Comparison of ENCODE assay signal across 8 mouse cellular contexts in genomic region chr6:83268144-83269010, GRCm38 (mm10). TPM values are rescaled to one million over a fixed set of nuclear protein-coding genes. Genes with fewer than 3 reads are reported as not detected.
DNase-seq lines count a peak whose midpoint lies in the region; ATAC-seq and TF ChIP-seq lines count a peak whose summit lies in the region.

No protein-coding gene starts in this region.

- H3K4me1 ChIP-seq in hindbrain, embryonic 10.5 days (replicated peaks): peaks cover 13% of the 10 kb centered on the region; the same call in 1 of the 2 replicates
- peaks cover 6% of the 10 kb centered on the region for H3K4me1 ChIP-seq in lung, embryonic 16.5 days (replicated peaks; ENCODE audit: control insufficient read depth, insufficient read depth, low read length)
- 0 out of 2 replicates have a peak, but pooled peaks cover 3% of the 10 kb centered on the region for H3K4me1 ChIP-seq in thymus, adult 2 months (replicated peaks; ENCODE audit: control insufficient read depth, insufficient read depth, low read length)

- H3K9ac ChIP-seq in lung, embryonic 16.5 days (ENCODE audit: low read length): peak overlapping the region; percentile 66

- 0 out of 2 replicates have a peak, but pooled peaks cover 7% of the 10 kb centered on the region for H3K27me3 ChIP-seq in hindbrain, embryonic 10.5 days (ENCODE audit: insufficient read depth, poor library complexity, severe bottlenecking)
- H3K27me3 ChIP-seq in lung, embryonic 16.5 days (ENCODE audit: control insufficient read depth, insufficient read depth, low read depth, low read length): no peaks in the 10 kb centered on the region
- no peaks in the 10 kb centered on the region for H3K27me3 ChIP-seq in thymus, adult 2 months (ENCODE audit: control insufficient read depth, insufficient read depth, low read length)

- TF ChIP-seq POLR2A in thymus, adult 2 months (IDR thresholded peaks at IDR 0.05; ENCODE audit: control insufficient read depth, extremely low read depth, insufficient read depth, low read length, poor library complexity): no peak

- 3% methylated on average over 28 of the region's 28 CpGs for WGBS in hindbrain, embryonic 10.5 days
- WGBS in lung, embryonic 16.5 days: 1% methylated on average over 27 of the region's 28 CpGs
- WGBS in thymus, adult 2 months: 4% methylated on average over 28 of the region's 28 CpGs

- peak overlapping the region; percentile 68 for H3K4me3 ChIP-seq in hindbrain, embryonic 10.5 days
- peak overlapping the region; percentile 52 for H3K4me3 ChIP-seq in lung, embryonic 16.5 days (ENCODE audit: low read length)
- peak overlapping the region; percentile 59 for H3K4me3 ChIP-seq in thymus, adult 2 months (ENCODE audit: control insufficient read depth, insufficient read depth, low read length)

- TF ChIP-seq CTCF in thymus, adult 2 months (IDR thresholded peaks at IDR 0.05; ENCODE audit: borderline replicate concordance, control insufficient read depth, extremely low read depth, insufficient read depth, low read length, poor library complexity): 0 out of 2 replicates have a peak, but pooled peaks have one; percentile 31

- no peaks in the 10 kb centered on the region for H3K9me3 ChIP-seq in hindbrain, embryonic 10.5 days
- no peaks in the 10 kb centered on the region for H3K9me3 ChIP-seq in lung, embryonic 16.5 days (ENCODE audit: control insufficient read depth, low read length)

- H3K4me2 ChIP-seq in lung, embryonic 16.5 days (ENCODE audit: low read depth, low read length): peak overlapping the region; percentile 60

- peak; percentile 95 for ATAC-seq in lung, embryonic 16.5 days (ENCODE audit: low read depth)

- DNase-seq in MEL-GATA-1-ER (ENCODE audit: extremely low read depth, low read depth): peak; percentile 37
- DNase-seq in cerebellum, adult 9-10 months: peak; percentile 91
- DNase-seq in frontal cortex, adult 2 months (ENCODE audit: extremely low spot score in 1 of 2, low spot score in 1 of 2): peak; percentile 72 to 87
- DNase-seq in hindbrain, embryonic 10.5 days (ENCODE audit: low spot score): peak; percentile 78
- peak; percentile 92 for DNase-seq in layer of hippocampus, adult 9-11 months
- DNase-seq in ovary, adult 18-20 months (ENCODE audit: low spot score): peak; percentile 92
- peak; percentile 67 for DNase-seq in thymus, adult 2 months

- H3K27ac ChIP-seq in hindbrain, embryonic 10.5 days: peak overlapping the region; percentile 93
- H3K27ac ChIP-seq in lung, embryonic 16.5 days (ENCODE audit: low read length): peak overlapping the region; percentile 77
- H3K27ac ChIP-seq in thymus, adult 2 months (ENCODE audit: control insufficient read depth, insufficient read depth, low read length): no peak overlapping the region

- no peaks in the 10 kb centered on the region for H3K36me3 ChIP-seq in hindbrain, embryonic 10.5 days
- H3K36me3 ChIP-seq in lung, embryonic 16.5 days (ENCODE audit: control insufficient read depth, insufficient read depth, low read length): no peaks in the 10 kb centered on the region
- no peaks in the 10 kb centered on the region for H3K36me3 ChIP-seq in thymus, adult 2 months (ENCODE audit: control insufficient read depth, insufficient read depth, low read length)

RNA-seq across cellular contexts. Expression of gene Slc4a5, which starts 48.7 kb away (rescaled TPM):
- 0.04 and 0.21 TPM in 2 replicates for polyA plus RNA-seq in frontal cortex, adult 2 months (2012; rRNA removed)
- 1.1 and 5.3 TPM in 2 replicates for polyA plus RNA-seq in hindbrain, embryonic 10.5 days (2016; fragmentation: Nextera tagmentation; extraction: Ambion mirVana)
- 2.1 and 3.1 TPM in 2 replicates for polyA plus RNA-seq in lung, embryonic 16.5 days (2015; fragmentation: Nextera tagmentation; extraction: Ambion mirVana)
- 0.57 and 0.62 TPM in 2 replicates for polyA plus RNA-seq in thymus, adult 2 months (2012; rRNA removed)

RNA-seq across cellular contexts. Expression of gene Mthfd2, which starts 57.3 kb away (rescaled TPM):
- polyA plus RNA-seq in frontal cortex, adult 2 months (2012; rRNA removed): 6.3 and 6.9 TPM in 2 replicates
- 43.6 and 61.8 TPM in 2 replicates for polyA plus RNA-seq in hindbrain, embryonic 10.5 days (2016; fragmentation: Nextera tagmentation; extraction: Ambion mirVana)
- polyA plus RNA-seq in lung, embryonic 16.5 days (2015; fragmentation: Nextera tagmentation; extraction: Ambion mirVana): 26.0 and 27.4 TPM in 2 replicates
- 15.9 and 16.3 TPM in 2 replicates for polyA plus RNA-seq in thymus, adult 2 months (2012; rRNA removed)

RNA-seq across cellular contexts. Expression of gene Mob1a, which starts 57.4 kb away (rescaled TPM):
- polyA plus RNA-seq in frontal cortex, adult 2 months (2012; rRNA removed): 16.3 and 19.2 TPM in 2 replicates
- 50.1 and 58.6 TPM in 2 replicates for polyA plus RNA-seq in hindbrain, embryonic 10.5 days (2016; fragmentation: Nextera tagmentation; extraction: Ambion mirVana)
- 72.6 and 72.7 TPM in 2 replicates for polyA plus RNA-seq in lung, embryonic 16.5 days (2015; fragmentation: Nextera tagmentation; extraction: Ambion mirVana)
- 45.5 and 49.1 TPM in 2 replicates for polyA plus RNA-seq in thymus, adult 2 months (2012; rRNA removed)

Comparison
In these comparisons a context has a peak if more than half of its experiments do, and no peak if none do; other contexts are left out.
1. DNase-seq: peak in every context shown above with its lines; median percentile 92 in layer of hippocampus, adult 9-11 months; 92 in ovary, adult 18-20 months; 91 in cerebellum, adult 9-10 months; 80 in frontal cortex, adult 2 months; 78 in hindbrain, embryonic 10.5 days; 67 in thymus, adult 2 months; 37 in MEL-GATA-1-ER.